Comparison of ENCODE assay signal across 23 mouse cellular contexts in genomic region chr9:119497546-119498246, GRCm38 (mm10). TPM values are rescaled to one million over a fixed set of nuclear protein-coding genes. Genes with fewer than 3 reads are reported as not detected.
DNase-seq lines count a peak whose midpoint lies in the region; ATAC-seq and TF ChIP-seq lines count a peak whose summit lies in the region.
"Had no signal": no experiment of that assay in that cellular context is flagged by ENCODE, and none has a peak within 500 bp of the region (broad histone marks: within the 10 kb centered on the region; RNA-seq: fewer than 3 reads in every experiment).

No protein-coding gene starts in this region.

- no peak overlapping the region for H3K27ac ChIP-seq in kidney, adult 2 months (ENCODE audit: insufficient read depth, low read depth, low read length)
- H3K27ac ChIP-seq in kidney, embryonic 14.5 days (ENCODE audit: low read depth, low read length): no peak overlapping the region
- H3K27ac ChIP-seq: embryonic facial prominence, embryonic 12.5 days; forebrain, embryonic 12.5 days; hindbrain, embryonic 14.5 days; liver, embryonic 15.5 days; macrophage; midbrain, embryonic 10.5 days had no signal

- 75% methylated on average over 15 of the region's 15 CpGs for WGBS in kidney, adult 2 months
- 83% methylated on average over 15 of the region's 15 CpGs for WGBS in kidney, embryonic 14.5 days

- H3K4me3 ChIP-seq in kidney, adult 2 months (ENCODE audit: insufficient read depth, low read depth, low read length): no peak overlapping the region
- no peak overlapping the region for H3K4me3 ChIP-seq in kidney, embryonic 14.5 days (ENCODE audit: low read length)
- H3K4me3 ChIP-seq: embryonic facial prominence, embryonic 12.5 days; forebrain, embryonic 12.5 days; liver, embryonic 15.5 days; midbrain, embryonic 10.5 days had no signal

- H3K9ac ChIP-seq in kidney, embryonic 14.5 days (ENCODE audit: low read depth, low read length): no peak overlapping the region
- H3K9ac ChIP-seq: embryonic facial prominence, embryonic 12.5 days; forebrain, embryonic 12.5 days; hindbrain, embryonic 14.5 days; liver, embryonic 15.5 days had no signal

- no peaks in the 10 kb centered on the region for H3K36me3 ChIP-seq in kidney, adult 2 months (ENCODE audit: control insufficient read depth, insufficient read depth, low read length)
- no peaks in the 10 kb centered on the region for H3K36me3 ChIP-seq in kidney, embryonic 14.5 days (ENCODE audit: control insufficient read depth, insufficient read depth, low read length)
- H3K36me3 ChIP-seq: embryonic facial prominence, embryonic 12.5 days; forebrain, embryonic 12.5 days; G1E; liver, embryonic 15.5 days; midbrain, embryonic 10.5 days had no signal

- H3K4me2 ChIP-seq in kidney, embryonic 14.5 days (replicated peaks; ENCODE audit: low read depth, low read length): no peak overlapping the region
- H3K4me2 ChIP-seq: embryonic facial prominence, embryonic 12.5 days; forebrain, embryonic 12.5 days; hindbrain, embryonic 14.5 days; liver, embryonic 15.5 days had no signal

- ATAC-seq in kidney, embryonic 14.5 days (ENCODE audit: low FRiP score, low TSS enrichment): no peak
- ATAC-seq: inflammation-experienced regulatory T-cells, adult 6 months; lung, postnatal 0 days; Patski had no signal

- no peak for TF ChIP-seq POLR2A in kidney, adult 2 months (IDR thresholded peaks at IDR 0.05; ENCODE audit: low read depth, low read length)

- no peaks in the 10 kb centered on the region for H3K27me3 ChIP-seq in kidney, adult 2 months (replicated peaks; ENCODE audit: control insufficient read depth, insufficient read depth, low read length)
- no peaks in the 10 kb centered on the region for H3K27me3 ChIP-seq in kidney, embryonic 14.5 days (ENCODE audit: control insufficient read depth, insufficient read depth, low read length)
- H3K27me3 ChIP-seq: CH12.LX; embryonic facial prominence, embryonic 12.5 days; forebrain, embryonic 12.5 days; liver, embryonic 15.5 days; Patski had no signal

- no peak for TF ChIP-seq CTCF in kidney, adult 2 months (conservative IDR thresholded peaks at IDR 0.05; ENCODE audit: insufficient read depth, insufficient read length, low read depth, low read length)

- DNase-seq in heart, adult 18-20 months: peak; percentile 35 to 78
- no peak for DNase-seq in heart, postnatal 25 days (ENCODE audit: low spot score)
- DNase-seq in kidney, adult 2 months: peak; percentile 37
- peak; percentile 17 for DNase-seq in retina, postnatal 1 day
- no peak for DNase-seq in retina, embryonic 14.5 days (ENCODE audit: low spot score)
- no peak for DNase-seq in neural tube, embryonic 10.5 days (ENCODE audit: extremely low spot score, low spot score)
- DNase-seq: adrenal gland, postnatal 36 days; B cell, adult 2 months; cerebellum, adult 9-11 months; layer of hippocampus, adult 9-11 months; liver had no signal

- no peaks in the 10 kb centered on the region for H3K4me1 ChIP-seq in kidney, adult 2 months (ENCODE audit: control insufficient read depth, insufficient read depth, low read length)
- H3K4me1 ChIP-seq in kidney, embryonic 14.5 days (ENCODE audit: control insufficient read depth, insufficient read depth, low read length): peaks cover 9% of the 10 kb centered on the region; the same call in 1 of the 2 replicates
- H3K4me1 ChIP-seq: embryonic facial prominence, embryonic 12.5 days; forebrain, embryonic 12.5 days; liver, embryonic 15.5 days; midbrain, embryonic 10.5 days had no signal

- intact Hi-C loops in heart, postnatal 25 days (cut with DNase I): no loop called here

- no peaks in the 10 kb centered on the region for H3K9me3 ChIP-seq in kidney, embryonic 14.5 days (ENCODE audit: control insufficient read depth, low read length)
- H3K9me3 ChIP-seq: embryonic facial prominence, embryonic 12.5 days; forebrain, embryonic 12.5 days; liver, embryonic 15.5 days; midbrain, embryonic 10.5 days had no signal

RNA-seq across cellular contexts. Expression of gene Exog, which starts 53.0 kb away (rescaled TPM):
- total RNA-seq in heart, adult 18-20 months (2021): 1 to 10 TPM; 2.7 to 4.0 TPM
- 1 to 10 TPM; 2.4 to 2.5 TPM for total RNA-seq in heart, postnatal 25 days (2021)
- 1.7 and 2.2 TPM in 2 replicates for polyA plus RNA-seq in kidney, adult 2 months (2012; rRNA removed)
- 21.4 and 27.8 TPM in 2 replicates for polyA plus RNA-seq in kidney, embryonic 14.5 days (2014; fragmentation: Nextera tagmentation; extraction: Ambion mirVana)

Comparison
In these comparisons a context has a peak if more than half of its experiments do, and no peak if none do; other contexts are left out.
1. DNase-seq: peak in heart, adult 18-20 months (2 of 2), kidney, adult 2 months (single experiment) and retina, postnatal 1 day (single experiment); none in heart, postnatal 25 days (single experiment), retina, embryonic 14.5 days (single experiment) and neural tube, embryonic 10.5 days (single experiment).